Mouse (Mus musculus) T-helper 17 cell (primary cell): ENCODE measurements around the gene Mup11.

Source experiments
- in situ Hi-C, 2 experiments: fragments of 300-600 bp; cut with MboI, MseI; formaldehyde crosslinking; loops; 1 replicate in 1 of 2; 2 replicates in 1 of 2; pipeline ENCODE4 v1.15.1; 2025; ENCODE audit warnings: high pct_unique_total_duplicates in 2 of 2

The Mup11 gene

DNA sequence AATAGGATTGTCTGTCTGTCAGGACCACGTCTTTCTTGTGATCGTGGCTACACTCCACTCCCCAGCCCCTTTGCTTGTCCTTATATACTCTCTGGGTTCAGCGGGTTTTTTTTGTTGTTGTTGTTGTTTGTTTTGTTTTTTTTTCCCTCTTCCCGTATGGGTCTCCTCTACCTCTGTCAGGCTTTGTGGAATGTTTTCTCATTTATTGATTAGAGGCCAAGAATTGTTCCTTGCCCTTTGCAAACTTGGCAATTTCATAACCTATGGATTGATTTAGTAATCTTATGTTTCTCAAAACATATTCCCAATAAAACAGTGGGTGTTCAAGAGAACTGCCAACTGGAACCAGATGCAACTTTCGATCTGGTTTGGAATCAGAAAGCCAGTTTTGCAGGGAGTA, at the start of gene Mup11:
Mup11 (minus strand) TSS at position 101 of the 400 bp plus-strand sequence.
- in situ Hi-C loops, result loop anchor here (5.0 to 25.0 kb wide), 3 partner anchors 78 to 1010 kb away; partner anchors contain the start of genes Mup10 (in 1 of the 2), Mup15 (in 1 of the 2) and Mup18 (in 1 of the 2)
